Mouse (Mus musculus) ES-Bruce4 (cell line): ENCODE measurements around the gene Kif26b.

Source experiments
- CTCF ChIP-seq: IDR thresholded peaks from one replicate; pipeline ENCODE4 v1.8.1; 2011; ENCODE audit warnings: low read depth, low read length
- EP300 ChIP-seq: IDR thresholded peaks from 2 replicates; pipeline ENCODE4 v1.6.1; 2011; ENCODE audit warnings: low read depth, low read length; ENCODE audit not compliant: insufficient read depth
- POLR2A ChIP-seq: IDR thresholded peaks from one replicate; pipeline ENCODE4 v1.8.1; 2011; ENCODE audit warnings: low read length; ENCODE audit not compliant: insufficient read depth

- TF ChIP-seq POLR2A (no peak), CTCF (no peak), EP300 (no peak)
Observed at GRCm38 (mm10) chr1:178749786-178750185, 220.9 kb downstream of the Kif26b start.
